Mouse (Mus musculus): ENCODE data around the gene Slc25a26.
"Not testable (repeated sequence)": the region's sequence is repeated elsewhere in the genome, so short reads cannot be mapped to it uniquely, and the experiment has no call there.

Slc25a26 gene

DNA sequence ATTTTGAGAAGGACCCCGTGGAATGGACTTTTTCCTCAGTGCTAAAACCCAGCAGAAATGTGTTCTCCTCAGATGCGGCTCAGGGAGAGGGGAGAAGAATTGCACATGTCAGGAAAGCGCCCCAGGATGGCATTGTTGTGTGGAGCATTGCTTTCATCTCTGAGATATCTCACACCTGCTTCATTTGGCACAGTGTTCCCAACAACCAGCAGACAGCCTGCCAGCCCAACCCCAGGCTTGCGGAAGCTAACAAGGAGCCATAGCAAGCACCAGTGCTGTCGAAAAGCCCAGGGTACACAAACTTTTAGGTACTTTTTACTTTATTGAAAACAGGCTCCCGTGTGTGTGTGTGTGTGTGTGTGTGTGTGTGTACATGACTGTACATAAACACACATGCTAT lies 50.2 kb downstream of the Slc25a26 start:
- in situ Hi-C loops (cut with MboI; ENCODE audit: low sequenced_read_pairs), result no loop called here

DNA sequence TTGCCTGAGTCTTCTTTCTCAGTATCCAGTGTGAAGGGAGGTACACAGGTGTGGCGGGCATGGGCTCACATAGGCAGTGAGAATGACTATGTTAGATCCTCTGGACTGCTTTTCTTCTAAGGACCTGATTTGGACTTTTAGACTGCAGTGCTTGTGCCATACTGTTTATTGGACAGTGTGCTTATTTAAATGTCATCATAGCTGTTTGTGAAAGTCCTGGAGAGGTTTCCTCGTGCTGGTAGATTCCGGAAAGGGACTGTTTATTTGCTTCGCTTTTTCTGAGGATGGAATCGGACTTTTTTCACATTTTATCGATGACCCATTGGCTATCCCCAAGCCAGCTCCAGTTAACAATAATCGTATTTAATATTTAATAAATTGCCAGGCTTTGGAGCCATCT lies 50.7 kb downstream of the Slc25a26 start:
- in situ Hi-C loops (cut with MboI; ENCODE audit: low sequenced_read_pairs), result no loop called here

DNA sequence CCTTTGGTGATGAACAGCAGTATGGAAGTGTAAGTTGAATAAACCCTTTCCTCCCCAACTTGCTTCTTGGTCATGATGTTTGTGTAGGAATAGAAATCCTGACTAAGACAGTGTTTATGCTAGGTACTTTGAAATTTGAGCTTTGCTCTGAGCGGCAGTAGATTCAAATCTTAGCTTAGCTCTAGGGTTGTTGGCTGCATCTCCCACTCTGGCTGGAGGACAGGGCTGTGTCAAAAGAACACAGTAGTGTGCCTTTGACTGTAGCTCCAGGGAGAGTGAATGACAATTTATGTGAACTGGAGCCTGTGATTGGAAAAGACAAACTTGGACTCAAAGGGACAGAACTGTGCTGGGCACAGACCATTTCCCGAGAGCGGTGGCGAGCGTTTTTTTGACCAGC lies 53.0 kb downstream of the Slc25a26 start:
- in situ Hi-C loops (cut with MboI; ENCODE audit: low sequenced_read_pairs), result no loop called here

DNA sequence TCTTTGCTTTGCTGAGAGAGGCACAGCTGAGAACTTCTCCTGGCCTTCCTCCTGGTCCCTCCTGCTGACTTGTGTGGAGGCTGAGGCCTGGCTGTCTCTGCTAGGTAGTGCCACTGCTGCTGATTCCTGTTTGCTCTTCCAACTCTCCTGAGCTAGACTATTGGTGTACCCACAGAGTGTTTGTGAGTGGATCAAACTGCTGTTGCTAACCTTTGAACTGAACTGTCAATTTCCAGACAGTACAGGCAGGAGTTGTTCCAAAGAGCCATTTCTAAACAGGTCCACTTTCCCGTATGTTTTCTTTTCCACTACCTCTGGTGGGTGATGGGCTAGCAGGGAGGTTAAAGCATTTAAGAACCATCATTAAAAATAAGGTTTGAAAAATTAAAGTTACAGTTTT lies 58.5 kb downstream of the Slc25a26 start:
- in situ Hi-C loops (cut with MboI; ENCODE audit: low sequenced_read_pairs), result not testable (repeated sequence)

DNA sequence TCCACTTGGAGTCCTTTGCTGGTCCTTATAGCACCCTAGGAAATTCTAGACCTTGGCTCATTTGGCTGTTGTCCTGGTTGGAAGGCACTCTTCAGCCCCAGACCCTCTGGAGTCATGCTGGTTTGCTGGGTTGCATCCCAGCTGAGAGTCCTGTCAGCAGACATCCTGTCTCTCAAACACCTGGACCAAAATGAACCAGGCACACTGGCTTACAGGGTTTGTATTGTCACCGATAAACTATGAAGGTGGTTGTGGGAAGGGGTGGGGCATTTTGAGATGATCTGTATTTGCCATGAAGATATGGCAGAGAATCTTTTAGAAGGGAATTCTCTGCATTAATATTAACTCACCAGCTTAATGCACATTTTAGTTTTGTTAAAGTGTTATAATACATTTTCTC lies 60.8 kb downstream of the Slc25a26 start:
- in situ Hi-C loops (cut with MboI; ENCODE audit: low sequenced_read_pairs), result no loop called here

DNA sequence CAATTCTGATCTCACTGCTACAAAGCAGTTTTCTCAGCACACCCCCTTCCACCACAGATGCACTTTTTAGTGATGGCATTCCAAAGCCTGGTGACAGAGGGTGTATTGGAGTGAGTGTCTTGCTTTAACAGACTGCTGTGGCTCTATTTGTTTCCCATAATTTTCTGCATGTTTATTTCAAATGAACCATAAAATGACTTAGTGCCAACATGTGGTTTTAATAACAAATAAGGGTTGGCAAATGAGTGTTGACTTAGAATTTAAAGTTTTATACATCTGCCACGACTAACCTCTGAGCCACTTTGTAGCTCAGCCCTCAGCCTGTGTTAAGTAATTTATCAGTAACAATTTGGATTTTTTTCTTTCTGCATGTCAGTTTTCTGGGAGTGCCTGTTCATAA lies 61.2 kb downstream of the Slc25a26 start:
- in situ Hi-C loops (cut with MboI; ENCODE audit: low sequenced_read_pairs), result no loop called here

DNA sequence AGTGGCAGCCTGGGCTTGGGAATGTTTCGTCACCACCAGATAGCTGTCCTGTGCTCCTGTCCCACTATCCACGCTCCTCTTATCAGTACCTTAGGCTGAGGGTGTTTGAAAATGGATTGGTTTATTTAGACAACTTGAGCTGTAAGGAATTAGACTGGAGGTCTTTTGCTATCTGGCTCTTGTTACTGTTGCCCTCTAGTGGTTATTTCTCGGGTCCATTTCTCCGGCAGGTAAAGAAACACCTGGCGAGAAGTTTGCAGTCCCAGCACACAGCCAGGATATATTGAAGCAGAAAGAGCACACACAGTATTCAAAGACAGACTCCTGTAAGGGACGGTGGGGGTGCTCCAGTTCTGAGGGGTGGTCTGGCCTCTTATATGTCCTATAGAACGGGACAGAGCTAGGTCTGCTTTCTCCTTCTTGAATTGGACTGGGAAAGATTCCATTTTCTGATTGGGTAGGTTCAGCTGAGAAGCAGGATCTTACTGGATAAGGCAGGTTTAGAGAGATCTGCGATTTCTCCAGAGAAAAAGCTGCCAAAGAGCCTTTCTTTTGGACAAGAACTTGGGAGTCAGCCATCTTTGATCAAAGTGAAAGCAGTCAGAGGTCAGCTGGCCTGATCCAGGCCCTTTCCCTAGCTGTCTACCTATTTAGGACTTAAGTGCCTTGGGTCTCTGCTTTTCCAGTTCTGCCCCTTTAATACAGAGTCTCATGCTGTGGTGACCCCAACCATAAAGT lies 63.2 kb downstream of the Slc25a26 start:
- in situ Hi-C loops (cut with MboI; ENCODE audit: low sequenced_read_pairs), result no loop called here

DNA sequence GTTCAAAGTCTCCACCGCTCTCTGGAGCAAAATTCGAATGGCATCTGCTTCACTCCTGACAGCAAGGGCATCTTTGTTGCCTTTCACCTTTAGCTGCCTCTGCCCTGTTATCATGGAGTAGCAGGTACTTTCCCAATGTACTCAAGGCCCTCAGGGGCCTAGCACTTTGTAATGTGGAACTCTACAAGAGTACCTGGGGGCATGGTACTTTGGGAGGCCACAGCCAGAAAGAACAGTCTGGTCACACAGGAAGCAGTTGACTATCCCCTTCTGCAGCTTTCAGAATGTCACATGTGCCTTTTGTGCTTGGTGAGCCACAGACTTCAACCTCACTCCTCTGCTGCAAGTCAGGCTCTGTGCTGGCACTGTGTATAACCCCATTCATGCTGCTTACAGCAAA lies 65.6 kb downstream of the Slc25a26 start:
- in situ Hi-C loops (cut with MboI; ENCODE audit: low sequenced_read_pairs), result no loop called here

DNA sequence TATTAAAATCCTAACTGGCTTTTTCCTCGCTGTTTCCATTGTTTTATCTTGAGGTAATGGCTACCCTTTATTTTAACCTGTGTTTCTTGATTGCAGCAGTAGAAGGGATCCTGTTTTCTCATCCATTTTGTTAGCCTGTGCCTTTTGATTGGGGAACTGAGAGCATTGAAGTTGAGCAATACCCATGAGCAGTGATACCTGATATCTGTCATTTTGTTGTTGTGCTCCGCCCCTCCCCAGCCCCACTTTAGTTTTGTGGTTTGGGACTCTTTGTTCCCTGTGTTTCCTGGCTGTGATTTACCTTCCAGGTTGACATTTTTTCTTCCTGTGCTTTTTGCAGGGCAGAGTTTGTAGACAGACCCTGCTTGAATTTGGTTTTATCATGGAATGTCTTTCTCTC lies 67.9 kb downstream of the Slc25a26 start:
- in situ Hi-C loops (cut with MboI; ENCODE audit: low sequenced_read_pairs), result no loop called here

DNA sequence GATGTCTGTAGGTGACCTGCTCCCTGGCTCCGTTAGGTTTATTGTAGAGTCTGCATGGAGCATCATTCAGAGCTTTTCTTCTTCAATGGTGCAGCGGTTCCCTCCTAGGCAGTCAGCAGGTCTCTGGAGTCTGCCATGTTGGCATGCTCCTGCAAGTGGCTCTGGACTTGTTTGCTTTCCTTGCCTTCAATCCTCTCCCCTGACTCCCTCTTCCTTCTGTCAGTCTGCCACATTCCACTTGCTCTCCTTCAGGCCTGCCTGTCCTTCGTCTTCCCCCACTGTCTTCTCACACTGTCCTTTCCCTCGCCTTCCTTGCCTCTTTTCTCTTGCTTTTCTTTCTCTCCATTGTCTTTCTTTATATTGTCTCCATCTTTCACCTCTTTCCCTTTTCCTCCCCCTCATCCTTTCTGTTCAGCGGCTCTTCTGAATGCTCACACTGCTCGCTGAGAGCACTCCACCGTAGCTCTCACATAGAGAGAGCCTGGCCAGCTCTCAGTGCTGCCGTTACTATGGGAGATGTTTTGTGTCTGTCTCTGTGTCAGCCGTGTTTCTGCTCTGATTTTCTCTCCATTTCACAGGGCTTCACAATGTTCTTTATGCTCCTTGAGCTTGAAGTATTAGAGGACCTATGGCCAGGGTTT lies 75.5 kb downstream of the Slc25a26 start:
- in situ Hi-C loops (cut with MboI; ENCODE audit: low sequenced_read_pairs), result no loop called here

DNA sequence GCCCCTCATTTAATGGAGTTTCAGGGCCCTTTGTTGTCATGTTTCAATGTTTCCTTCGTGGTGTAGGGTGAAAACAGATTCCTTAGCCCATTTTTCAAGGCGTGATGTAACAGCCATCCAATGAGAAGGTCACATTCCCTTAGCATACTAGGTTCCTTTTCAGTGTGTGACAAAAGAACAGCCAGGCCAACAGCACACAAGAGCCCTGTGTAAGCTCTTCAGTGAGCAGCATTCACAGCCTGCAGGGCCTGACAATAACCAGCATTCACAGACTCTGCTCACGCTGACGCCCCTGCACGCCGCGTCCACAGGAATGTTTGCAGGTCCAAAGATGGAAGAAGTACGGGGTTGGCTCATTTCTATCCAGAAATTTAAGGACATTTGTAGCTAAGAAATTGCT lies 77.9 kb downstream of the Slc25a26 start:
- in situ Hi-C loops (cut with MboI; ENCODE audit: low sequenced_read_pairs), result no loop called here

DNA sequence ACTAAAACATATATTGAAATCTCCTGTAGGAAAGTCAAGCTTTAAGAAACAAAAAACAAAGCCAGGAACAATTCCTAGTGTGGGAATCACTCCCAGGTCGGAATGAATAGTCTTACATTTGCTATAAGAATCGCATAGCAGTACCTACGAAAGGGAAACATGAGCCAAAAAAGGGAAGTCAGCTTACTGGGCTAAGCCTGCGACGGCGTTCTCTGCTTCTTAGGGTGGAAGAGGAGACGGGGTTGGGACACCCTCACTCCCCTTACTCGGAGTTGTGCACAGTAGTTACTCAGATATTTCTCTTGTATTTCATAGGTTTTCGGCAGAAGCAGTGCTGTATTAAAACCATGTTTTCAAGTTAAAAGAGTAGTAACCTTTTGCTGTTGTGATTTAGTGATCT lies 81.9 kb downstream of the Slc25a26 start:
- in situ Hi-C loops (cut with MboI; ENCODE audit: low sequenced_read_pairs), result no loop called here

DNA sequence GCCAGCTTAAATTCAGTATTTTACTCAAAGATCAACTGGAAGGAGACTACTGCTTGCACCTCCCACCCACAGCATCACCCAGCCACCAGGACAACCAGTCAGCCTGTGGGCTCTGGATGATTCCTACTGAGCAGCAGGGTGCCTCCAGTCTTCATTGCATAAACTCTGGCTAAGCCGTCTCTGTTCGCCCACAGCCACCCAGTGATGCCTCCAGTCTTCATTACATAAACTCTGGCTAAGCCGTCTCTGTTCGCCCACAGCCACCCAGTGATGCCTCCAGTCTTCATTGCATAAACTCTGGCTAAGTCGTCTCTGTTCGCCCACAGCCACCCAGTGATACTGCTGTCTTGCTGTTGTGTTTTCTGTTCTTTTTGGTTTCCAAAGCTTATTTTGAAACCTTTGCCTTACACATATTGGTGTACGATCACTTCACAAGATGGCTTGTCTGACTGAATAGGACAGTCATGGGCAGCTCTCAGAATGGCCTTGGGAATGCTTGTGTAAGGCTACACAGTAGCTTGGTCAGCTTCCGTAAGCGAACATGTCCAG lies 84.1 kb downstream of the Slc25a26 start:
- in situ Hi-C loops (cut with MboI; ENCODE audit: low sequenced_read_pairs), result no loop called here

DNA sequence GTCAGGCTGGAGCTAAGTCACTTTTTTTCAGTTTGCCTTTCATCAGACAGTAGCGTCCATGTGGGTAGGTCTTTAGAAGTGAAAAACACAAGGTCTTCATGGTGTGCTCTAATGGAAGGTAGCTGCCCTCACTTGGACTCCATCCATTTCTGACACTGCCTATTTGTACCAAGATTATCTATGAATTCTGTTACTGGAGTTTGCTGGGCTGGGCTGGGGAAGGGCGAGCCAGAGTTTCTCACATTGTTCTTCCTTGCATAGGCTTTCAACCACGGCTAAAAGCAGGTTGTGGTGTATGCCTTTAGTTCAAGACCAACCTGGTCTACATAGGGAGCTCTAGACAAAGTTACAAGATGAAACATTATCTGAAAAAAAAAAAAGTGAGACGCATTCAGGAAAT lies 84.8 kb downstream of the Slc25a26 start:
- in situ Hi-C loops (cut with MboI; ENCODE audit: low sequenced_read_pairs), result no loop called here

DNA sequence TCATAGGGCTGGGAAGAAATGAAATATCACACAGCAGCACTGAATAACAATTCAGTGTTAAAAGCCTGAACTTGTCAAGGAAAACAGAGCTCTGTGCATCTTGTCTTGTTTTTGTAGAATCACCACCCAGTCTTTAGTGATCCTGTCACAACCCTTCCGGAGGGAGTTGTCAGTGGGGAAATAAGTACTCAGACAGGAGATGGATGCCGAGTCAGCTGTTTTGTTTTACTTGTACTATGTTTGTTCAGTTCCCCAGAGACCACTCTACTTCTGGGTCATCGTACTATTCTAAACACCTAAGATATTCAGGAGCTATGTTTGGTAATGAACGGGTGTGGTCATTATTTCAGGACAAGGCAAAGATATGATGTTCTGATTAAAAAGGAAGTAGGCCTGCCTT lies 88.2 kb downstream of the Slc25a26 start:
- in situ Hi-C loops (cut with MboI; ENCODE audit: low sequenced_read_pairs), result no loop called here

DNA sequence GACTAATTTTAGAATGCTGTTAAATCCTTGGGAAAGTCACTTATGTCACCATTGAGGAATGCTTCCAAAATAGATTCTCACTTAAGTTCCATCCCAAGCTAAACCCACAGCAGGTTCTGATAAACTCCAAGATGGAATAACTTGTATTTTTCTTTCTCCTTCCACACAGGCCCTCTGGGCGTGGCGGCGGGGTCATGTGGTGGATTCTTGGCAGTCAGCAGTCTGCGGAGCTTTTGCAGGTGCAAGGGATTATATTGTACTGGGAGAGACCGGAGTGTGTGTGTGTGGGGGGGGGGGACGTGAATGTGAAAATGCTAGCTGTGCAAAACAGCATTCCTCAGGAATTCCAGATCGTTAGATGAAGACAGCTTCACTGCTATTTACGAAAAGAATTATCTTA lies 92.1 kb downstream of the Slc25a26 start:
- in situ Hi-C loops (cut with MboI; ENCODE audit: low sequenced_read_pairs), result no loop called here

DNA sequence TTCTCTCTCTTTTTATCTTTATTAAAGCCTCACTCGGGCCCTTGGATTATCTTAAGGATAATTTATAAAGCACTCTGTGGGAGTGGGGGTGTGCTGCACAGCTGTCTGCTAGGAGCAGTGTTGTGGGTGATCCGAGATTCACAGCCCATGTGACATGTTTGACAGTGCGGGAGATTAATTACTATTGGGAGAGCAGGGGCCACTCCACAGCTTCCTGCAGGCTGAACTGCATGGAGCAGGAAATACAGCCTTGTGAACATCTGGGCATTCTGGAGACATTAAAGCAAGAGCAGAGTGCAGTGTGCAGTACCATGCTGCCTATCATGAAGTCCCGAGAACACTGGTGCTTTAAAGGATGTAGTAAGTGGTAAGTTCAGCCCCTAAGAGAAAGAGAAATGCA lies 92.6 kb downstream of the Slc25a26 start:
- in situ Hi-C loops (cut with MboI; ENCODE audit: low sequenced_read_pairs), result no loop called here

DNA sequence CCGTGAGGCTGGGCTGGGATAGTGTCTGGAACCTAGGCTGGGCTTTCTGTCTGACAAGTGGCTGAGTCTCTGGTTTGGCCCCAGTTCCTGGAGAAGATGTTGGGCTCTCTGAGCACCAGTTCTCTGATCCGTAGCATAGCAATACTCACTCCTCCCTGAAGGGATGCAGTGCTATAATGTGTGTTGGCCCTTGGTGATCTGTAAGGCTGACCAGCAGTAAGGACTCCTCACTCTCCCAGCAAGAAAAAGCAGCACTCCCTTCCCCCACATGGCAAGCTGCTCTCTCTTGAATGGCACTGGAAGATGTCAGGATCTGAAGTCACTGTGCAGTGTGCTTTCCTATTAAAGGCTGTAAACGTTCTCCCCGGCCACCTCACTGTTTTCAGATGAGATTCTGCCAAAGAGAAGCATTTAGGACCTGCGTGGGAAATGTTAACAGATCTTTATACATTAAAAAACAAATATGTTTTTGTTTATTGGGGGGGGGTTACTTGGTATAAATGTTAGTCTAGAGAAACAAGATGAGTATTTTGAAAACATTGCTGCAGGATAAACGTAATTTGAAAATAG lies 94.0 kb downstream of the Slc25a26 start:
- in situ Hi-C loops (cut with MboI; ENCODE audit: low sequenced_read_pairs), result no loop called here

DNA sequence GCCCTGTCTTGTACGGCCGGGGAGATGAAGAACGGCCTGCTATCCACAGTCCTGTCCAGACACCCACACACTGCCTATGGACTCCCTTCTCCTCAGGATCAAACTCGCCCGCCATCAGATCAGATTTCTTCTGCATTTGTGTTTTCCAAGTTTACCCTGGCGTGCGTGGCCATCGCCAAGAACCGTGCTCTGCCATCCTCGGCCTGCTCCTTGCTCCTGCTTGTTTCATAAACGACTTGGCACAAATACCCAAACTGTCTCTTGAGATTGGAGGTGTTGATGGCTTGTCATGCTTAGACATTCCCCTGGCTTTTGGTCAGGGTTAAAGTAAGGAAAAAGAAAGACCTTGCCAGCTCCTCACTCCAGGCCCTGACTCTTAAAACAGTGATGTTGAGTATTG lies 94.6 kb downstream of the Slc25a26 start:
- in situ Hi-C loops (cut with MboI; ENCODE audit: low sequenced_read_pairs), result no loop called here

DNA sequence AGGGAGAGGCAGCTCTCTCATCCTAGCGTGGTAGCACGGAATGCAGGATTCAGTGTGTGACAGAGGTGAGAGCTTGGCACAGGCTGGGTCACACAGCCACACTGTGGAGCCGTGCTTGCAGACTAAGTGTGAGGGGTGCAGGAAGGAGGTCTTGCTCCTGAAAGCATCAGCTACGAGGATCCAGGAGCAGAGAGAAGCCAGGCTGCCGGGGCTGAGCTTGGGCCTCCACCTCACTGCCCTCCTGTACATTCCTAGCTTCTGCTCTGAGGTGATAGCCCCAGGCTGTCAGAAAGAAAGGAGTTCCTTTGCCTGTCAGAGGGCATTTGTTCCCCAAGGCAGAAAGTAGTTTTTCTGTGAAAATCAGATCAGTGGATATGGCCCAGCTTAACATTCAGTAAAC lies 95.1 kb downstream of the Slc25a26 start:
- in situ Hi-C loops (cut with MboI; ENCODE audit: low sequenced_read_pairs), result no loop called here

DNA sequence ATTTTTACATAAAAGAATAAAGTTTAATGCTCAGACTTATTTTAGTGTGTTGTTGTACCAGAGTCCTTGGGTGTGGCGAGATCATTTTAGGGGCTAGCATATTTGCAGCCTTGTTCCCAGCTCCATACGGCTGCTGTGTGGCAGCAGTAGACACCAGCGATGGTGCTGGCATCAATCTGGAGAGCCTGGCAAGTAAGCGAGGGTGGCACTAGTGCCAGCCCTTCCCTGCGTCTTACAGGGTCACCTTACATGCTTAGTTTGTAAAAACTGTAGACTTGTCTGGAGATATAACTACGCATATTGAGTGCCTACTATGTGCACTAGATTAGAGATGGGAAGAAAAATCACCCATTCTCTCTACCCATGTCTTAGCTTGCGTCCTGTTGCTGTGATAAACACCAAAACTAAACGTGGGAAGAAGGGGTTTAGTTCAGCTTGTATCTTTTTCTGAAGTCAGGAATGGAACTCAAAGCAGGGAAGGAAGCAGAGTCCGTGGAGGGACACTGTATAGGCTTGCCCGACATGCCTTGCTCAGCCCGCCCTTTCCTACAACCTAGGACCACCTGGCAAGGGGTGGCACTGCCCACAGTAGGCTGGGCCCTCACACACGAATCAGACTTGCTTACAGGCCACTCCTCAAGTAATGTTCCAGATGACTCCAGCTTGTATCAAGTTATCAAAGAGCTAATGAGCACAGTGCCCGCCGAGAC lies 96.1 kb downstream of the Slc25a26 start:
- in situ Hi-C loops (cut with MboI; ENCODE audit: low sequenced_read_pairs), result no loop called here
